Mouse (Mus musculus): ENCODE measurements at regions not wholly inside any gene's neighbourhood (a gene's known extent, or its start where the extent isn't known, plus 50 kb on each side); places are given as distances from the start of the nearest gene placed in this dataset.

DNA sequence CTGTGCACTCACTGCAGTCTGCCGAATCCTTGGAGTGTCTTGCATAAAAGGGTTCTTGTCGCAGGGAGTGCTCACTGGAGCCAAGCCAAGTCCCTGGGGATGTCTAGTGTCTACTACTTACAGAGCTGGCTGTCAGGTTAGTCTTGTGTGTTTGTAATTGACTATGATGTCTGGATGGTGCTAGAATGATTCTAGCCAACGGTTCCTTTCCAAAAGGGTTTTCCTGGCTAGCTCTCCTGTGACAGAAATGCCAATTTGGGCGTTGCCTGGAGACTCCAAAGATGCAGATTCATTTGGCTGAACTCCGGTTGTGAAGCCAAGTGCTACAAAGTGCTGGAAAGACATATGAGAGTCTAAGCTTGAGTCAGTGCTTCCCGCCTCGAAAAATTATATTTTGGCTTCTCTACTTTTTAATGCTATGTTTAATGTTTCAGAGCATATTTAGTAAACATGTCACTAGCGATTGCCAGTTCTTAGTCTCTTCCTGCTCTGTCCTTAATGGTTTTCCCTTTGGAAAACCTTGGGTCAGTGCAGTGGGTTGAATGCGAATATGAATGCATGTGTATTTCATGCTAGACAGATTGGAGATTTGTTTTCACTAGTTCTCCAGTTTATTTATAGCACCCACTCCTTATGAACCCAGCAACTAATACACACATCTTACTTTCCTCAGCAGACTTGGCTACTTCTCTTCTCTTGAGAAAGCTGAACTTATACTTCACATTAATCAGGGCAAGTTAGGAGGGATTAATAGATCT lies 162.2 kb upstream of the Etaa1 start:
- H3K4me2 ChIP-seq, result no peak overlapping the region
- no peaks in the 10 kb centered on the region for H3K36me3 ChIP-seq (ENCODE audit: control insufficient read depth, insufficient read depth, low read length)
- no peak overlapping the region for H3K4me3 ChIP-seq (ENCODE audit: low read depth, low read length)
- H3K27me3 ChIP-seq (ENCODE audit: control insufficient read depth, insufficient read depth, low read length), result no peaks in the 10 kb centered on the region
- no peak for ATAC-seq (replicated peaks; ENCODE audit: insufficient number of reproducible peaks, low FRiP score, low TSS enrichment)
- H3K9me3 ChIP-seq (replicated peaks; ENCODE audit: control insufficient read depth, low read length), result no peaks in the 10 kb centered on the region
- no peak overlapping the region for H3K27ac ChIP-seq (ENCODE audit: low read depth, low read length)
- H3K4me1 ChIP-seq (ENCODE audit: control insufficient read depth, insufficient read depth, low read length), result no peaks in the 10 kb centered on the region
- H3K9ac ChIP-seq (ENCODE audit: low read depth, low read length), result no peak overlapping the region
- WGBS (ENCODE audit: insufficient replicate concordance), result 74% methylated on average over 9 of the region's 9 CpGs

DNA sequence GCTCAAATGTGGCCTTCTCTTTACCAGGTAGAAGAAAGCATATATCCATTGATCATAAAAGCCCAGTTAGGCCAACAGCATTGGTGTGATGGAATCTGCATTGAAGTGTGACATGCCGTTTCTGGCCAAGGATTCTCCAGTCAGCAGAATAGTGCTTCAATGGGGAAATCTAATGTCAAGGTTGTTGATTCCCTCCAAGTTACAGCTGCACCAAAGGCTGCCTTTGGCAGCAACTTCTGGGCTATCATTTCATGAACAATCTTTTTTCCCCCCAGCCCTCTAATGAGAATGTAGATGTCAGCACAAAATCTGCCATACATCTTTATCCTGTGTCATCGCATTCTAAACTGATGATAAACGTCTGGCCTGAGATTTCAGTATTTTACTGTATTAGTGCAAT lies 149.2 kb upstream of the Etaa1 start:
- no peak for ATAC-seq (replicated peaks; ENCODE audit: insufficient number of reproducible peaks, low FRiP score, low TSS enrichment)
- no peak overlapping the region for H3K9ac ChIP-seq (ENCODE audit: low read depth, low read length)
- no peak overlapping the region for H3K4me3 ChIP-seq (ENCODE audit: low read depth, low read length)
- H3K27me3 ChIP-seq (ENCODE audit: control insufficient read depth, insufficient read depth, low read length), result no peaks in the 10 kb centered on the region
- WGBS (ENCODE audit: insufficient replicate concordance), result 74% methylated on average over 3 of the region's 3 CpGs
- no peaks in the 10 kb centered on the region for H3K9me3 ChIP-seq (replicated peaks; ENCODE audit: control insufficient read depth, low read length)
- no peaks in the 10 kb centered on the region for H3K36me3 ChIP-seq (ENCODE audit: control insufficient read depth, insufficient read depth, low read length)
- H3K4me1 ChIP-seq (ENCODE audit: control insufficient read depth, insufficient read depth, low read length), result no peaks in the 10 kb centered on the region
- no peak overlapping the region for H3K27ac ChIP-seq (ENCODE audit: low read depth, low read length)
- no peak overlapping the region for H3K4me2 ChIP-seq

- no peak overlapping the region for H3K4me2 ChIP-seq
- 70% methylated on average over 4 of the region's 4 CpGs for WGBS (ENCODE audit: insufficient replicate concordance)
- H3K36me3 ChIP-seq (ENCODE audit: control insufficient read depth, insufficient read depth, low read length), result no peaks in the 10 kb centered on the region
- H3K27me3 ChIP-seq (ENCODE audit: control insufficient read depth, insufficient read depth, low read length), result no peaks in the 10 kb centered on the region
- H3K27ac ChIP-seq (ENCODE audit: low read depth, low read length), result no peak overlapping the region
- H3K4me1 ChIP-seq (ENCODE audit: control insufficient read depth, insufficient read depth, low read length), result no peaks in the 10 kb centered on the region
- H3K4me3 ChIP-seq (ENCODE audit: low read depth, low read length), result no peak overlapping the region
- no peaks in the 10 kb centered on the region for H3K9me3 ChIP-seq (replicated peaks; ENCODE audit: control insufficient read depth, low read length)
- no peak for ATAC-seq (replicated peaks; ENCODE audit: insufficient number of reproducible peaks, low FRiP score, low TSS enrichment)
- no peak overlapping the region for H3K9ac ChIP-seq (ENCODE audit: low read depth, low read length)
Measured at GRCm38 (mm10) chr11:18075840-18076435, 122.3 kb upstream of the Etaa1 start.

GRCm38 (mm10) chr11:18070586-18071306 lies 117.1 kb upstream of the Etaa1 start:
- Histone ChIP-seq H3K9ac (ENCODE audit: low read depth, low read length) (no peak overlapping the region), H3K4me3 (ENCODE audit: low read depth, low read length) (no peak overlapping the region), H3K9me3 (replicated peaks; ENCODE audit: control insufficient read depth, low read length) (no peaks in the 10 kb centered on the region), H3K27ac (ENCODE audit: low read depth, low read length) (no peak overlapping the region), H3K4me2 (no peak overlapping the region), H3K27me3 (ENCODE audit: control insufficient read depth, insufficient read depth, low read length) (no peaks in the 10 kb centered on the region), H3K36me3 (ENCODE audit: control insufficient read depth, insufficient read depth, low read length) (no peaks in the 10 kb centered on the region), H3K4me1 (ENCODE audit: control insufficient read depth, insufficient read depth, low read length) (no peaks in the 10 kb centered on the region)
- no peak for ATAC-seq (replicated peaks; ENCODE audit: insufficient number of reproducible peaks, low FRiP score, low TSS enrichment)
- 80% methylated on average over 4 of the region's 4 CpGs for WGBS (ENCODE audit: insufficient replicate concordance)

GRCm38 (mm10) chr11:18070032-18070374 lies 116.3 kb upstream of the Etaa1 start:
- H3K27ac ChIP-seq (ENCODE audit: low read depth, low read length), result no peak overlapping the region
- no peak overlapping the region for H3K9ac ChIP-seq (ENCODE audit: low read depth, low read length)
- H3K4me3 ChIP-seq (ENCODE audit: low read depth, low read length), result no peak overlapping the region
- H3K36me3 ChIP-seq (ENCODE audit: control insufficient read depth, insufficient read depth, low read length), result no peaks in the 10 kb centered on the region
- H3K4me2 ChIP-seq, result no peak overlapping the region
- H3K27me3 ChIP-seq (ENCODE audit: control insufficient read depth, insufficient read depth, low read length), result no peaks in the 10 kb centered on the region
- 52% methylated on average over 8 of the region's 8 CpGs for WGBS (ENCODE audit: insufficient replicate concordance)
- ATAC-seq (replicated peaks; ENCODE audit: insufficient number of reproducible peaks, low FRiP score, low TSS enrichment), result no peak
- H3K9me3 ChIP-seq (replicated peaks; ENCODE audit: control insufficient read depth, low read length), result no peaks in the 10 kb centered on the region
- H3K4me1 ChIP-seq (ENCODE audit: control insufficient read depth, insufficient read depth, low read length), result no peaks in the 10 kb centered on the region

- no peak overlapping the region for H3K4me2 ChIP-seq
- WGBS (ENCODE audit: insufficient replicate concordance), result 34% methylated on average over 7 of the region's 7 CpGs
- no peaks in the 10 kb centered on the region for H3K36me3 ChIP-seq (ENCODE audit: control insufficient read depth, insufficient read depth, low read length)
- H3K4me3 ChIP-seq (ENCODE audit: low read depth, low read length), result no peak overlapping the region
- no peaks in the 10 kb centered on the region for H3K9me3 ChIP-seq (replicated peaks; ENCODE audit: control insufficient read depth, low read length)
- H3K4me1 ChIP-seq (ENCODE audit: control insufficient read depth, insufficient read depth, low read length), result no peaks in the 10 kb centered on the region
- H3K27me3 ChIP-seq (ENCODE audit: control insufficient read depth, insufficient read depth, low read length), result no peaks in the 10 kb centered on the region
- no peak for ATAC-seq (replicated peaks; ENCODE audit: insufficient number of reproducible peaks, low FRiP score, low TSS enrichment)
- H3K27ac ChIP-seq (ENCODE audit: low read depth, low read length), result no peak overlapping the region
- H3K9ac ChIP-seq (ENCODE audit: low read depth, low read length), result no peak overlapping the region
Measured at GRCm38 (mm10) chr11:18069348-18070031, 115.8 kb upstream of the Etaa1 start.

GRCm38 (mm10) chr11:18068085-18068484 lies 114.4 kb upstream of the Etaa1 start:
- Histone ChIP-seq H3K9ac (ENCODE audit: low read depth, low read length) (no peak overlapping the region), H3K27ac (ENCODE audit: low read depth, low read length) (no peak overlapping the region), H3K4me1 (ENCODE audit: control insufficient read depth, insufficient read depth, low read length) (no peaks in the 10 kb centered on the region), H3K4me3 (ENCODE audit: low read depth, low read length) (no peak overlapping the region), H3K27me3 (ENCODE audit: control insufficient read depth, insufficient read depth, low read length) (no peaks in the 10 kb centered on the region), H3K9me3 (replicated peaks; ENCODE audit: control insufficient read depth, low read length) (no peaks in the 10 kb centered on the region), H3K4me2 (no peak overlapping the region), H3K36me3 (ENCODE audit: control insufficient read depth, insufficient read depth, low read length) (no peaks in the 10 kb centered on the region)
- no peak for ATAC-seq (replicated peaks; ENCODE audit: insufficient number of reproducible peaks, low FRiP score, low TSS enrichment)
- WGBS (ENCODE audit: insufficient replicate concordance), result 58% methylated on average over 2 of the region's 2 CpGs

GRCm38 (mm10) chr11:18067676-18068075 lies 114.0 kb upstream of the Etaa1 start:
- 31% methylated on average over 3 of the region's 3 CpGs for WGBS (ENCODE audit: insufficient replicate concordance)
- ATAC-seq (replicated peaks; ENCODE audit: insufficient number of reproducible peaks, low FRiP score, low TSS enrichment), result no peak
- Histone ChIP-seq H3K27ac (ENCODE audit: low read depth, low read length) (no peak overlapping the region), H3K4me2 (no peak overlapping the region), H3K4me1 (ENCODE audit: control insufficient read depth, insufficient read depth, low read length) (no peaks in the 10 kb centered on the region), H3K9ac (ENCODE audit: low read depth, low read length) (no peak overlapping the region), H3K9me3 (replicated peaks; ENCODE audit: control insufficient read depth, low read length) (no peaks in the 10 kb centered on the region), H3K27me3 (ENCODE audit: control insufficient read depth, insufficient read depth, low read length) (no peaks in the 10 kb centered on the region), H3K36me3 (ENCODE audit: control insufficient read depth, insufficient read depth, low read length) (no peaks in the 10 kb centered on the region), H3K4me3 (ENCODE audit: low read depth, low read length) (no peak overlapping the region)

All from heart, embryonic 11.5 days (tissue).